Mouse (Mus musculus): ENCODE measurements at regions not wholly inside any gene's neighbourhood (a gene's known extent, or its start where the extent isn't known, plus 50 kb on each side); places are given as distances from the start of the nearest gene placed in this dataset.

DNA sequence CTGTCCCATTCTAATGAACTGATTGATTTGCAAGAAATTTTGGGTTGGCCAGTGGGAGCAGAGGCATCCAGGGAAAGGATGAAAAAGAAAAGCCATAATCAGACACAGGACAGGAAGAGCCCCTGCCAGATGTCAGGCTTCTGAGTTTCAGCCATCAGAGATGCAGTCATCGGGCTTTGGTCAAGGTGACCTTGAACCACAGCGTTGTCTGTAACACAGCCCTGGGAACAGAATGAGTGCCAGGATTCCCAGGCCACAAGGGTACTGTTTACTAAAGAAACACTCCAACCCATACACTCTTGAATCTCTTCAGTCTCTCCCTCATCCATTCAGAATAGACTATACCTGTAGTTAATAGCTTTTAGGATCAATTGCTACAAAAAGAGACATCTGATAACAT lies 239.0 kb downstream of the Rplp1 start:
- DNase-seq (ENCODE audit: low spot score in 2 of 2): no peak

DNA sequence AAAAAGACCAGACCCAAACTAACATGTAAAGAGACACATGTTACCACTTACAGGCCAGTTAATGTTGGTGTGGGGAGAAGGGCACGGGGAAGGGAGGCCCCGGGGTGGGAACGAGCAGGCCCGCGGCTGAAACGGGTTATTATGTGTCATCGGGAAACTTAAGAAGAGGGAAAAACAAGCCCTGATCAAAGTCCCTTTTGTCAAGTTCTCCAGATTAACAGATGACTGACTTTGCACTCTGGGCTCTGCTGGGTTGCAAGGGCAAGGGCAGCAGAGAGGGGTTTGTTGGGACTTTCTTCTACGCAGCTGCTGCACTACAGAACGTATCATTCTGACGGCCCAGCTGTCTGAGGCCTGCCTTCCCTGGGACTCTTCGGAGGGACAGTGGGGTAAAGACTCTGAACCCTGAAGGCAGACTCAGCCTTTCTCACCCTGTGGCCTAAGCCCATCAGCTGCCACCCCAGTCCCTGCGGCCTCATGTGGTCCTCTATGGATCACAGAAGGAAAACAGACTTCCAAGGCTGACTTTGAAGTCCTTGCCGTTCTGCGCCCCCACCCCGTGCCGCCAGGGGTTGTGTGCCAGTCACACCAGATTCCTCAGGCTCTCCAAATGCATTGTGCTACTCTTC lies 240.7 kb downstream of the Rplp1 start:
- no peak for DNase-seq (ENCODE audit: low spot score in 2 of 2)

DNA sequence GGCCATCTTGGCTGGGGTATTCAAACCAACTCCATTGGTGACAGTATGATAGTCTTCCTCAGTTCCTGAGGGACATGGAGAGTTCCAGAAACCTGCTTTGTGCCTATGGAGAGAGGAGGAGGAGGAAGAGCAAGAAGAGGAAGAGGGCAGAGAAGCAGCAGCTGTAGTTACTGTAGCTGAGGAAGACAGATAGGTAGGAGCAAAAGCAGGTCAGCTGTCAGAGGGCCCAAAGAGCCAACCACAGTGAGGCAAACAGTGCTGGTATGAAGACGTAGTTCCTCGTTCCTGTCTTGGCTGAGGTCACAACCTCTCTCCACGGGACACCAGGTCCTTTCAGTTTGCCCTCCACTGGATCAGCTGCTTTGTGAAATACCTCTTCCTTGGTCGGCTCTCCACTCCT lies 243.4 kb downstream of the Rplp1 start:
- DNase-seq (ENCODE audit: low spot score in 2 of 2): no peak

DNA sequence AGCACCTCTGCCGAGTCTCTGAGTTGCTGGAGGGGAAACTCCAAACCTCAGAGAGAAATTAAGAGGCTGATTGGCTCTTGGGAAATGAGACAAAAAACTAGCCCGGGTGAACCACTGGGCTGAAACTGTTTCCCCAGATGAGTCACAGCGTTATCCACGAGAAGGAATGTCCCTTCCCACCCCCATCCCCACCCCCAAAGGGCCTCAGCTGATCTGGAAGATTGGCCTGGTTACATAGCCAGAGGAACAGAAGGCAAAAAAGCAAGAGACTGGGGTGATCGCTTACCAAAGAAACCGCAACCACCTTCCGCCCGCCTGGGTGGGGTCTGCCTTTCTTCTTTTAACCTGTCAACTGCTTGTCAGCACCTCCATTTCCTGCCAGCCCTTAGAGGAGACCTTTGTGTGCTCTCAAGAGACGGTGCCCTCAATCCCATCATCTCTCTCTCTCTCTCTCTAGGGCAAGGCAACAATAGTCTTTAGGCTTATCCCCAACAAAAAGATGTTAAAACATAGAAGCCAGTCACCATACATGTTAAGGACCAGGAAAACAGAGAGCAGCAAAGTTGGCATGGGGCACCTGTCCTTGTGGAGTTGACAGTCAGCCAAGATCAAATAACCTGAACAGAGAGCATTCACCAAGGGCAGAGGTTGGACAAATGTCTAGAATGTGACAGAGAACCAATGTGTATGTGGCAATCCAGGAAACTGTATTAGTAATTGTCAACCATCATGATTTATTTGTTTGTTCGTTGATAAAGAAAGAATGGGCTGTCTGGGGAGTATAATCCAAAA lies 244.4 kb downstream of the Rplp1 start:
- peak; percentile 39 to 41 for DNase-seq (ENCODE audit: low spot score in 2 of 2)

DNA sequence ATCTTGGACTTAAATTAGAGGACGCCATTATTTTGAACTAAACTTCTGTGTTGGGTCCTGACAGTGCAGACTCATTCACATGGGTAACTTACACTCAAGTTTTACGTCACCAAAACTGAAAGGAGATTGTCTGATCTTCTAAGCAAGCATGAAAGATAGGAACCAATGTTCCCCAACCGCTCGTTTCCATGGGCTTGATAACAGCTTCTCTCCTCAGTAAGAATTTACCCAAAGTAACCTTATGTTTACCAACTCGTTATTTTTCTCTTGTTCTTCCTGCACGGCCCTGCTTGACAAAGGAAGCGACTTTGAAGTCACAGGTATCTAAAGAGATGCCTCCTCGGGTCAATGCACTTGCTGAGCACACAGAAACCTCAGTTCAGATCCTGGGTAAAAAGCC lies 245.6 kb downstream of the Rplp1 start:
- DNase-seq (ENCODE audit: low spot score in 2 of 2): no peak

DNA sequence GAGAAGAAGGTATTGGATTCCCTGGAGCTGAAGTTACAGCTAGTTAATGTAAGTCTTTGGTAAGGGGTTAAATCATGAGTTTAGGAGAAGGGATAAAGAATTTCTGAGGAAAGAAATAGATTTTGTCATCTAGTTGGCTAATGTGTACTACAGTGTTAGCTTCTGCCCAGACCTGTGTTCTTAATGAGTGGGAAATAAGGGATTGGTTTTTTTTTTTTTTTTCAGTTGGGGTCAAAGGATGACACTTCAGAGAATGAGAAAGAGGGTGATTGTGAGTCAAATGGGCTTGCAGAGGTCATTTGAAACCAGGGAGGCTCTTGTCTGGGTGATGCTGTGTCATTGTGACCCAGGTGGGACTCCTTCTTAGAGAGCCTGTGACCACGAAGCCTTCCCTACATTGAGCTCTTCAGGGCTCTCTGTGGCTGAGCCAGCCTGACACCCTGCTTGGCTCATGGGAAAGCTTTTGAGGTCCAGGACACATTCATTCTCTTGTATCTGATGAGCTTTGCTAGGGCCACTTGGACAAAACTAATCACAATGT lies 246.1 kb downstream of the Rplp1 start:
- DNase-seq (ENCODE audit: low spot score in 2 of 2): no peak

DNA sequence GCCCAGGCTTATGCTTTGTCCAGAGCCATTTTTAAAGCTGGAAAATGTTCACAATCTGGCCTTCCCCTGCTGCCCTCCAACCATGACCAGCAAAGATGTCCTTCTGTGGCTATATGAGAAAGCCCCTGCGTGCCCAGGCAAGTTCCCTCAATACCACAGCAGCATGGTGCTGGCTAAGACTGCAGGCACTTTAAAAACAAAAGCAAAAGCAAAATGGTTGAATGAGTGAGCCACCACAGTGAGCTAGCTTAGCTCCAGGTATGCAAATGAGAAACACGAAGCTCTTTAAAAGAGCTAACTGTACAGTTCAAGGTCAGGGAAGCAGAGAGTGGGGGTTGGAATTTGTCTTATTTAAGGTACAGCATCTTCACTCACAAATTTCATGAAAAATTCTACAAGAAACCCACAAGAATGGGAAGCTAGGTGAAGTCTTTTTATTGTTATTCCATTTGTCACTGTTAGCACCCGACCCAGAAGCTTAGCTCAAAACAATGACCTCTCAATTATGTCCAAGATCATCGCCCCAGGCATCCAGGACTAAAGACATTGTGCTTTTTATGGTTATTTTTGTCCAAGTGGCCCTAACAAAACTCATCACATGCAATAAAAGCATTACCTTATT lies 246.8 kb downstream of the Rplp1 start:
- DNase-seq (ENCODE audit: low spot score in 2 of 2): no peak

DNA sequence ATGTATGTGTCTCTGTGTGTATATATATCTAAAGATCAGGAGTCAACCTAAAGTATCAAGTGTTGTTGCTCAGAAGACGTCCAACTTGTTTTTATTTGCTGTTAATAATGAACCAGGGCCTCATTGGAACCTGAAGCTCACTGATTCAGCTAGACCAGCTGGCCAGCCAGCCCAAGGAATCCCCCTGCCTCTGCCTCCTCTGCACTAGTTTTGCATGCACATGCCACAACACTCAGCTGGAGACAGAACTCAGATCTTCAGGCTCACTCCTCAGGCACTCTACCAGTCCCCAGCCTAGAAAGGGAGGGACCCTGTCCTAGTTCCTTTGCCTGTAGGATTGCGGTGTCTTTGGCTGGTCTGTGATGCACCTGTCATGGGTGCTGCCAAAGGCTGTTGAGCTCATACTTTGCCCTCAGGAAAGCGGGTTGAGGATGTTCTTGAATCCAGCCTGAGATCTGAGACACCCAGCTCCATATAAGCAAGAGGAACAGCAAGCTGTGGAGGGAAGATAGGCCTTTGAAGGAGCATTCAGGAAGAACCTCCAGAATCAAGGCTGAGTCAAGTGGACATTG lies 247.5 kb downstream of the Rplp1 start:
- no peak for DNase-seq (ENCODE audit: low spot score in 2 of 2)

DNA sequence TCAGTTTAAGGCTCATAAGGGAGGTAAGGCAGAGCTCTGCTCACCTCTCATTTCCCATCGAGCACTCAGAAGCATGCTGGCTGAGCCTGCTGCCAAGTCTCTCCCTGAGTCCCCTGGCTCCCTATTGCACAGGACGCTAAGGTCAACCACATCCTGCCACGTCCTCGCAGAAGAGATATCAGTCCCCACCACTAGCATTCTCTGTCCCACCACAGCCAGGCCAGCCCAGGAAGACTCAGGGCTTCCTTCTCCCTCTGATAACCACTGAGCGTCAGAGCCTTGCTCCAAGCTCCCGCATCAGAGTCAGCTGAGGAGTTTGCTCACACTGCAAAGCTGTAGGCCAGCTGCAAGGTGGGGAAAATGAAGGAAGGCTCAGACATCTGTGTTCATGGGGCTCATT lies 248.2 kb downstream of the Rplp1 start:
- no peak for DNase-seq (ENCODE audit: low spot score in 2 of 2)

DNA sequence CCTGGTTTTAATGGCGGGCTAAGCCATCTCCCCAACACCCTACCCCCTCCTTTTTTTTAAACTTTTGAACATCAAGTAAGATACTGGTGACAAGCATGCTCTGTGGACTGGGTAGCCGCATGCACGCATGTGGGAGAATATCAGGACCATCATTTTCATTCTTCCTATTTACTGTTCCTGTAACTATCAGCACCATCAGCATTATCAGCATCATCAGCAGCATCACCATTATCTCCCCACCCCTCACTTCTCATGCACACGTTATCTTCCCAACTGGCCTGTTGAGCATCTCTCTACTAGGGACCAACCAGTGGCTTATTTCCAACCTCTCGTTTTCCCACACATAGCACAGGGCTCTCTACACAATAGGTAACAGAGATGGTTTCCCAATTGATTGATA lies 249.1 kb downstream of the Rplp1 start:
- no peak for DNase-seq (ENCODE audit: low spot score in 2 of 2)

DNA sequence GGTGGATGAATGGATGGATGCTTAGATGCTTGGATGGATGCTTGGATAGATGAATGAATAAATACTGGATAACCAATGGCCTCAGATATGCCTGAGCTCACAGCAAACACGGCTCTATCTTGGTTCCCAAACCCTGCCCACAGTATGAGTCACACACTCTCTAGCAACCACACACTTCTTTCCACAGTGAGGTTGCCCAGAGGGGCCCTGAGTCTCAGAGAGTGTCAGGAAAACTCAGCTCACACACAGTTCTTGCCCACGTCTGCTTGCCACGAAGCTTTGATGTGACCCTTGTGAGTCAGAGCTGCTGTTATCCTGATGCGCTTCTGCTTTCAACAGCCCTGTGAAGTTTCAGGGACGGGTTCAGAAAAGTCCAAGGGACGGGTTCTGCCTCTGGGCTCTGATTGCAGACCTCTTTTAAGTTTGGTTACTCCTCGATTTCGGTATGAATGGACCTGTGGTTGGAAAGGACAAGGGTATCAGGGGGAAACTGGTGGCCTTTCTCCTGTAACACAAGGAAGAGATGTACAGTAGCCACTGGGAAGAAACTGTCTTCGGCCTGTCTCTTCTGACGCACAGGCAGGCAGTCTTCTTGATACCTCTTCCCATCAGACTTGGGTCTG lies 250.2 kb downstream of the Rplp1 start:
- DNase-seq (ENCODE audit: low spot score in 2 of 2): no peak

DNA sequence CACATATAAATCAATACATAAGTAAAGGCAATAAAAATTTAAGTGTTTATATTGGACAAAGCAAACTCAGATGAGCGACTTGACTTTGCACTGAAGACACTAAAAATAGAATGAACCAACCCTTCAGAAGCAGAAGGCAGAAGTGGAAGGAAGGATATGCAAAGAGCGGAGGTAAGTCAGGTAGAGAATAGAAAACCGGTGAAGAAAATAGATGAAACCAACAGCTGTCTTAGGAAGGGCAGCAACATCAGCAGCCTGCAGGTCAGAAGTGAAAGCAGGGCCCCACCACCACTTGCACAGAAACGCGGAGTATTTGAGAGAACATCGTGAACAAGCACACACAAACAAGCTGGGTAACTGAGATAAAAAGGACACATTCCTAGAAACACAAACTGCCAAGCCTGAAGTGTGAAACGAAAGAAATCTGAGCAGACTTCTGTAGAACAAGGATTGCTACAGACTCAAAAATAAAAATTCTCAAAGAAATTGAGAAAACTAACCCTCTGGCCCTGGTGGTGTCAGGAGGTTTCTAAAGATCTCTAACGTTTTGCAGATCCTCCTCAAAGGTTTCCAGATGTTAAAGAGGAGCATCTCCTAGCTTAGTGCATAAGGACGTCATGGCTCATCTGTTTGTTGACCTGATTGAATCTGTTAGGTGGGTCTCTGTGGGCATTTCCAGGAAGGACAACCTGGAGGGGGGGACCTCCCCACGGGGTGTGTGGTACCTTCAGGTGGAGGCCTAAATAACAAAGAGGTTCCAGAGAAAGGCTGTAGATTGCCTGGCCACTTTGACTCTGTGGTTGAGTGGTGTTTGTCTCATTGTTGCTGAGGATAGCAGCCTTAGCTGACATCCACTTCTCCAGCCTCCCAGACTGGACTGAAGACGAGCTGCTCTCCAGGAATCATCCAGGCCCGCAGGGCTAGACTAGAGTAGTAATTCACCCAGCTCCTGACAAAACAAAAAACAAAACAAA lies 252.0 kb downstream of the Rplp1 start:
- DNase-seq (ENCODE audit: low spot score in 2 of 2): no peak

DNA sequence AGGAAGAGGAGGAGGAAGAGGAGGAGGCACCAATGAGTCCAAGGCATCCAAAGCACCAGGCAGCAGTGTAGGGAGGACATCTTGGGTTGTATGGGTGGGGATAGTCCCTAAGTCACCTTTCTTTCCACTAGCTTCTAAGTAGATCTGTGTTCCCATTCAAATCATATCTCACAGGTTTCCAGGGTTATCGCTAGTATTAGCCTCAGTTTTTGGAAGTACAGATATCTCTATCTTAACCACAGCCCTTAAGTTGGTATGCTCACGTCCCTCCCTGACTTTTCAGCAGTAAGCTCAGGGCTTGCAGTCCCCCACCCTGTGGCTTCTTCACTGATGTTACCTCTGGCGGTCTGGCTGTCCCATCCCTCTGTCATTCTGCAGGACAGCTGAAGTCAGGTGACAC lies 254.2 kb downstream of the Rplp1 start:
- no peak for DNase-seq (ENCODE audit: low spot score in 2 of 2)

DNA sequence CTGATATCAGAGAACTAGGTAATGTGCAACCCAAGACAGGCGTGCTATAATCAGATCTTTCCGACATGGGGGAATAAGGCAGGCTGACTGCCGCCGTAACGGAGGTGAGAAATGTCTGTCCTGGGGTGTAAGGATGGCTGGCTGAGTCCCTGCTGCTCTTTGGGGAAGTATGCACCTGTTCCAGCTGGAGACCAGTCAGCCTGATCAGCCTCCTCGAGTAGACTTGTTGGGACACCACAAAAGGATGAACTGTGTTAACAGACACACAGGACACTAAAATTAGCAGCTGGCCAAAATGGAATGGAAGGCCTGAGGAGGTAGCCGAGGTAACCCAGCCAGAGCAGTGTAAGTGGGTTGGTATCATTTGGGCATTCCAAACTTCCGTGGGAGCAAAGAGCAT lies 256.3 kb downstream of the Rplp1 start:
- DNase-seq (ENCODE audit: low spot score in 2 of 2): peak; percentile 28 to 34

DNA sequence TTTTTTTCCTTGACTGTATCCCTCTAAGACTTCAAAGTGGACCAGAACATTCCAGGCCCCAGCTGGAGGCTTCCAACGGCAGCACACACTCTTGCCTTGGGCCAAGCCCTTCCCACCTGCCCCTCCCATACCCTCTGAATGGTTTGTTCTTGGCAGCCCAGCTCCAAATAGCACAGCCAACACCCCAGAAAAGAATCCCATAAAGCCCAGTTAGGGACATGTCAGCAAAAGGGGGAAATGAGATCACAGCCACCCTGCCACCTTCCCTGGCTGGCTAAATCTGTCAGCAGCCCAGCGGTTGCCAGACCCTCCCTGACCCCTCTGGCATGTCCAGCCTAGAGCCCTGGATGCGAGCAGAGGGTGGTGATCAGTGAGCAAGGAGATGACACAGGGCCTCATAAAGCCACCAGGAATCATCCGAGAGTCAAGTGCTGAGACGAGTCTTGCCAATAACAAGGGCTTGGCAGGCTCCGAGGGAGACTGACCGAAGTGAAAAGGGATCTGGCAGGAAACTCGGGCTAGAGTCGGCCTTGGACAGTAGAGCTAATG lies 258.8 kb downstream of the Rplp1 start:
- peak; percentile 91 to 92 for DNase-seq (ENCODE audit: low spot score in 2 of 2)

DNA sequence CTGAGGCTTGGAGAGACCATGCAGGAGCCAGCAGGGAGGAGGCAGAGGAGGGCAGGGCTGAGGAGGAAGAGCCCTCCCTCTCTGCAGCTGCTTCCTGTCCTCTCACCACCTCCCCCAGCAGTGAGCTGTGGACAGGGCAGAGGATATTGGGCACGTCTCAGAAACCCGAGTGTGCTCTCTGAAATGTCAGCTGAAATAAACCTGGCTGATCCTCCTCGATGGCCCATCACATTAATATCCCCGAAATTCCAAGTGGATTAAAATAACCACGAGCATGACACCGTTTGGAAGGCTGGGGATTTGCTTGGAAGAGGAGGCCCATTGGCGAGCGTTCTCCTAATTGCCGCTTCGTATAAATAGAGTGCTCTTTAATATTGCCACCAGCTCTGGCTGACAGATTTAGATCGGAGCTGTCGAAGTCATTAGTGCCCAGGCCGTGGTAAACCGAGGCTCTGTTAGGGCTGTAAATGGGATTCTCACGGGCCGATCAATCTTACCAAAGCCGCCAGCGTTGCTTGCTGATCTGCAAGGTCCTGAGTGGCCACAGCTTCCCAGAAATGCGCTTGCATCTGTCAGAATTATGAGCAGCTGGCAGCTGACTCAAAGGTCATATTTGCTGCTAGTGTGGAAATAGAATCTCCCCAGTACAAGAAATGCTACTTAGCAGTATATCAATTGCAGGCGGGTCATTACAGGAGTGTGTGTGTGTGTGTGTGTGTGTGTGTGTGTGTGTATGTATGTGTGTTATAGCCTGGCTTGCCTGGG lies 268.5 kb downstream of the Rplp1 start:
- DNase-seq (ENCODE audit: low spot score in 2 of 2): peak; percentile 30 to 44

DNA sequence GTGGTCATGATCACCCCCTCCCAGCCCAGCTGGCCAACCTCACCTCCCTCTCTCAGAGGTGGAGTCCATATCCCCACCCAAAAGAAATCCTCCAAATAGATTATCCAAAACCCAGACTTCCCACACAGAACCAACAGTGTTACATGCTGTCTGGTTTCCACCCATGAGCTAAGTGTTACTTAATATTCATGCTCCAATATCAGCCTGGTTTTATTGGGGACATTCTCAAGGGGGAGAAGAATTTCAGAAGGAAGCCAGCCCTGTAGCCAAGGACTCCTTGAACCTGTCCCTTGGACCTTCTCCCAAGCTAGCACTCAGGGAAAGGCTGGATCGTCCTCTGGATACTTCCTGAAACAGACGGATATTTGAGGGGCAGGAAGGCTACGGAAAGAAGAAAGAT lies 268.6 kb downstream of the Tle3 start:
- peak in 1 of 2 experiments; percentile 10 for DNase-seq (ENCODE audit: low spot score in 2 of 2)

DNA sequence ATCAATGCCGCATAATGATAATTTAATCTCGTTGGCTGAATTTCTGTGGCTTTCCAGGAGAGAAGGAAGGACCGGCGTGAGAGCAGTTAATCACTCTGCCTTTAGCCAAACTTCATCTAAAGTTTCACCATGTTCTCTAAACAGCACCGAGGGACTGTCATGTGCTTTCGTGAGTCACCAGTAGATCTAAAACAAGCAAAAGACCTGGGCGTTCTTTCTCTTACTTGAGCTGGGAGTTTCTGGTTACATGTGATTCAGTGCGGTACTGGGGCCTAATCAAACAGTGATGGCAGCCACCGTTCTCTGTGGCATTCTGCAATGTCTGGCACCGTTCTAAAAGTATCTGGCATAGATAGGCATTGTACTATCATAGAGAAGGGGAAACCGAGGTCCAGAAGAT lies 266.7 kb downstream of the Tle3 start:
- no peak for DNase-seq (ENCODE audit: low spot score in 2 of 2)

DNA sequence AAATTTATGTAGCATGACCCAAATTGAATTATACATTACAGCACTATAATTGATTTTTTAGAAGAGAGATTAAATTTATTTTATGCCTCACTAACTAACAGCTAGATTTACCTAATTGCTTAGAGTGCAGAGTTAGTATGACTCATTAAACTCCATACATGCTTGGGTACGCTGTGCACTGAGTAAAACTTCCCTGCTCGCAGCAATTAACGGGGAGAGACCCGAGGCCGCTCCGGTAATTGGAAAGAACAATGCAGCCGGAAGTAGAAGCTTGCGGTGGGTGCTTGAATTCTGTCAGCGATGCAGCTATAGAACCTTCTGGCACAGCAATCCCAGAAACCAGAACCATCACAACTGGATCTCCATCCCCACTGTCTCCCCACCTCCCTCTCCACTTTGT lies 261.8 kb downstream of the Tle3 start:
- DNase-seq (ENCODE audit: low spot score in 2 of 2): no peak

DNA sequence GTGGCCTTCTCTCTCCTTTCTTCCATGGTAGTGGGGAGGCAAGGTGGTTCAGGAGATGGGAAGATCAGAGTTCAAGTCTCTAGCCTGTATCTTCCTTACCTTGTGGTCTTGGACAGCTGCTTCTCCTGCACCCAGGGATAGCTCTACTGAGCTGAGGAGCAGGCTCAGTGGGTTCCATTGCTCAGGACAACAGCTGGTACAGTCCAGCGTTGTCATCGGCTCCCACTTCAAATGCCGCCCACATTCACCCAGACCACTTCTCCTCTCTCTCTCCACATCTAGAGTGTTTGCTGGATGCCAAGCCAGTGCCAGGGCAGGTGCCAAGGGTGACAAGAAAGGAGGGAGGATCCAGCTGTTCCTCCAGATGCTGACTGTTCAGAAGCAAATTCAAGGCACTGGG lies 260.4 kb downstream of the Tle3 start:
- no peak for DNase-seq (ENCODE audit: low spot score in 2 of 2)
